Mouse (Mus musculus): ENCODE measurements around the gene Gm11214.

The Gm11214 gene

GRCm38 (mm10) chr4:63661426-63661825, 1.8 kb downstream of the Gm11214 start:
- no peak for DNase-seq (ENCODE audit: extremely low read depth, low read depth)

GRCm38 (mm10) chr4:63659775-63660174, 3.4 kb downstream of the Gm11214 start:
- DNase-seq (ENCODE audit: extremely low read depth, low read depth) = no peak

DNA sequence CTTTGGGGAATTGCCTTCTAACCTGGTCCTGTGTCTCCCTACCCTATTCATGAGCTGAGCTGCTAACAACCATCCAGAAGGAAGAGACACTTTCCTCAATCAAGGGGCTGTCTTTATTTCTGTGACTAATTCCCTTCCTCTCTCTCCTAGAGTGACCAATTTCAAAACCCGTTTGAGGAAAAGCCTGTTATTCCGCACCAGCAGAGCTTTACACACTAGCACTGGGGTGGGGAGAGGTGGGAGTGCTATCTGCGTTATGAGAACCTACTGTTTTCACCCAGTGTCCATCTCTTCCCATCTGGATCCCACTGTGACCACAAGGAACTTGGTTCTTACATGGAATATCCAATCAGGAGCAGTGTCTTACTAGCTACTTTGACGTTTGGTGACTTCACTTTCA, 4.1 kb downstream of the Gm11214 start:
- DNase-seq (ENCODE audit: extremely low read depth, low read depth) = no peak

GRCm38 (mm10) chr4:63654381-63654780, 8.8 kb downstream of the Gm11214 start:
- DNase-seq (ENCODE audit: extremely low read depth, low read depth) = no peak

- DNase-seq (ENCODE audit: extremely low read depth, low read depth) = no peak
Observed at GRCm38 (mm10) chr4:63643956-63644726, 19.0 kb downstream of the Gm11214 start.

DNA sequence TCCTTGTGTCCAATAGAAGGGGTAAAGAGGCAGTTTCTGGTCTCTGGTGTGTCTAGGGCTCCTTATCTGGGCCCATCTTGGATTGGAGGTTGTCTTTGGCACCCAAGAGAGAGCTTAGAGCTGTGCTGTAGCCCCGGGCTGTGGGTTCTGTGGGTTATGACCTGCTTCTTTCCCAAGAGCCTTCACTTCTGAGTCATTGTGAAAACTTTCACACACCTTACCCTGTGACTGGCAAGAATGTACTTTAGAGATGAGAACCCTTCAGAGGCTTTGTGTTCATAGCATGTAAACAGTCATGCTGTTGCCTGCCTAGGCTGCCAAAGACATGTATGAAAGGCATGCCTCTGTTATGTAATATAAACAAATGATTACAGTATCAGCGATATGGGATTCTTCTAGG, 23.3 kb downstream of the Gm11214 start:
- DNase-seq (ENCODE audit: extremely low read depth, low read depth) = no peak

DNA sequence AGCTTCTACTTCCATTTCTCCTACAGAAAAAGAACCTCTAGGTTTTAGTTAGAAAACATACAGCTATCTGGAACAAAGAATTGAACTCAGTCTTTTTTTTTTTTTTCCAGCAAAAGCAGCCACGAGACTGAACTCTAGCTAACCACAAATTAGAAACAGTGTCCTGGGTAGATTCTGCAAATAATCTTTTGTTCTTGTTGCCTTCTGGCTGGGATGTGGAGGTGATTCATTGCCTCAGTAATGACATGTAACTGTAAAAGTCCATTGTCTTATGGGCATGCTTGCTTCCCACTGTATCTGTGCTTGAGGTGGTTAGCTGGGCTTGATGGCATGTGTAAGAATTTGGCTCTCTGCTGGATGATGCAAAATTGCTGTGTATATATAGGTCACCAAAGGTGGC, 24.6 kb downstream of the Gm11214 start:
- no peak for DNase-seq (ENCODE audit: extremely low read depth, low read depth)

DNA sequence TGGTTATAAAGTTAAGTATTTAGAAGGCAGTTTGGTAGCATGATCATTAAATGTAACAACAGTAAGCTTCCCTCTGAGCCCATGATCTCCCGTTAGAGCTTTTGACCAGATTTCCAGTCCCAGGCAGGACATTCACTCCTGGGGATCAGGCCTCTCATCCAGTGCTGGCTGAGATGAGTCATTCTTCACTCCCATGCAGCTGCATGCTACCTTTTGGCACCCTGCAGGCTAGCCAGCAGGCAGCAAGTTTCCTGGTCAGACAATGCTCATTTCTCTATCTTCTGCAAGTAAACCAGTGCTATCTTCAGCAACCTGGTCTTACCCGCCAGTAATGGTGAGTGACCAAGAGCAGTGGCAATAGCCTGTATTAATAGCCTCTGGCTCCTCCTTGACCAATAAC, 30.0 kb downstream of the Gm11214 start:
- DNase-seq (ENCODE audit: extremely low read depth, low read depth) = no peak

DNA sequence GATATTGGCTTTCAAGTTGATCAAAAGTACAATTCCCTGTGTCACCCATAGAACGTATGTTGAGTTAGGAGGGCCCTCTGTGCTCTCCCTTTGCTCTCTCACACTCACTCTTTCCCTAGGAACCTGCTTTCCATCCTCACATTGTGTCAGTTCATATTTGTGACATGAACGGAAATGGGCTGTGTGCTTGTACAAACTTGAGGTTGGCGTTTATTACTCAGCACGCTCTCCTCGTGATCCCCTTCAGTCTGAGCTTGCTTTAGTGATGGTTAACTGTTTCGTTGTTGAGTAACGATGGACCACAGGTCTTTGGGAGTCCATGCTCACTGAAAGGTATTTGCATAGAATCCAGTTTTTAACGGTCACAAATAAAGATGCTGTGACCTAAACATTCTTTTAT, 36.1 kb downstream of the Gm11214 start:
- no peak for DNase-seq (ENCODE audit: extremely low read depth, low read depth)

GRCm38 (mm10) chr4:63625563-63626080, 37.6 kb downstream of the Gm11214 start:
- no peak for DNase-seq (ENCODE audit: extremely low read depth, low read depth)

GRCm38 (mm10) chr4:63622378-63622835, 40.8 kb downstream of the Gm11214 start, which contains the start of gene Tex48:
Gene Tex48, minus strand, starts transcription at chr4:63622428.
- DNase-seq (ENCODE audit: extremely low read depth, low read depth) = no peak

GRCm38 (mm10) chr4:63621861-63622260, 41.3 kb downstream of the Gm11214 start:
- no peak for DNase-seq (ENCODE audit: extremely low read depth, low read depth)

Measured in MEL-GATA-1-ER (cell line).